Mouse (Mus musculus) lung, postnatal 0 days (tissue): Measurements from ENCODE around the gene Crebrf. TPM values are rescaled to one million over a fixed set of nuclear protein-coding genes. Genes with fewer than 3 reads are reported as not detected.

ENCODE experiments used
- ATAC-seq: fragments of 200-750 bp; cut with Nextera tagmentation; 2 replicates; pipeline ENCODE4 v1.8.0; 2017; ENCODE audit warnings: moderate library complexity
- DNase-seq: peaks from one replicate; pipeline ENCODE4 v3.0.0-alpha.2; 2016; ENCODE audit warnings: low spot score
- H3K27ac ChIP-seq: fragments of 300-500 bp; sonication (generic); 2 replicates; pipeline ENCODE4 v1.5.1; 2014; ENCODE audit warnings: antibody characterized with exemption, mild to moderate bottlenecking, low read length, mixed read lengths
- H3K27me3 ChIP-seq: fragments of 300-500 bp; sonication (generic); replicated peaks from 2 replicates; pipeline ENCODE4 v1.6.1; 2014; ENCODE audit warnings: low read length, mixed read lengths; ENCODE audit not compliant: insufficient read depth
- H3K36me3 ChIP-seq: fragments of 300-500 bp; sonication (generic); 2 replicates; pipeline ENCODE4 v1.6.1; 2014; ENCODE audit warnings: low read length, mixed read lengths; ENCODE audit not compliant: insufficient read depth
- H3K4me1 ChIP-seq: fragments of 300-500 bp; sonication (generic); 2 replicates; pipeline ENCODE4 v1.6.1; 2014; ENCODE audit warnings: antibody characterized with exemption, low read depth, low read length, mixed read lengths; ENCODE audit not compliant: insufficient read depth
- H3K4me2 ChIP-seq: fragments of 300-500 bp; sonication (generic); replicated peaks from 2 replicates; pipeline ENCODE4 v1.6.1; 2014; ENCODE audit warnings: low read depth, mild to moderate bottlenecking, low read length, moderate library complexity, mixed read lengths
- H3K4me3 ChIP-seq: fragments of 300-500 bp; sonication (generic); 2 replicates; pipeline ENCODE4 v1.5.1; 2014; ENCODE audit warnings: low read depth, low read length
- H3K9ac ChIP-seq: fragments of 300-500 bp; sonication (generic); replicated peaks from 2 replicates; pipeline ENCODE4 v1.6.1; 2014; ENCODE audit warnings: low read depth, mild to moderate bottlenecking
- H3K9me3 ChIP-seq: fragments of 300-500 bp; sonication (generic); 2 replicates; pipeline ENCODE4 v1.6.1; 2016; ENCODE audit warnings: low read length, mixed read lengths
- CTCF ChIP-seq: IDR thresholded peaks from 2 replicates; pipeline ENCODE4 v1.5.1; 2016; ENCODE audit warnings: antibody characterized with exemption, mild to moderate bottlenecking
- EP300 ChIP-seq: IDR thresholded peaks from 2 replicates; pipeline ENCODE4 v1.6.1; 2016; ENCODE audit warnings: antibody characterized with exemption, mild to moderate bottlenecking, control low read depth
- WGBS: fragments of 180-500 bp; shearing (Covaris S2); extraction: QIAGEN DNeasy Blood & Tissue Kit; methylation state at CpG from one replicate; pipeline ENCODE4 v1.1.7; 2014; 5-methylcytosine and 5-hydroxymethylcytosine counted together
- polyA plus RNA-seq: library from polyadenylated mRNA; unstranded; fragments of >200 nt; fragmentation: Nextera tagmentation; extraction: Ambion mirVana; gene quantifications from 2 replicates; pipeline ENCODE4 v1.2.1, GENCODE M21; 2015

The Crebrf gene
- polyA plus RNA-seq = 37.2 and 38.7 TPM in 2 replicates

GRCm38 (mm10) chr17:26715271-26715758, at the start of gene Crebrf:
Crebrf (plus strand) TSS chr17:26715650.
- H3K27ac ChIP-seq = peak within 1 kb of the TSS; percentile 96
- ATAC-seq (peak; percentile 84), DNase-seq (peak; percentile 100)
- TF ChIP-seq EP300 (0 out of 2 replicates have a peak, but pooled peaks have one; percentile 21), CTCF (no peak)
- peak within 1 kb of the TSS; percentile 100 for H3K4me3 ChIP-seq
- peak within 1 kb of the TSS; percentile 63 for H3K4me2 ChIP-seq
- WGBS = under 1% methylated on average over 40 of the region's 41 CpGs
- peaks cover 2% of the 10 kb centered on the region; the same call in 1 of the 2 replicates for H3K4me1 ChIP-seq
- H3K27me3 ChIP-seq = no peaks in the 10 kb centered on the region
- peak within 1 kb of the TSS; percentile 93 for H3K9ac ChIP-seq
- H3K36me3 ChIP-seq = no peaks in the 10 kb centered on the region
- no peaks in the 10 kb centered on the region for H3K9me3 ChIP-seq

- no peak for DNase-seq
- Histone ChIP-seq H3K36me3 (no peaks in the 10 kb centered on the region), H3K9me3 (no peaks in the 10 kb centered on the region), H3K27ac (no peak overlapping the region), H3K4me1 (no peaks in the 10 kb centered on the region), H3K27me3 (0 out of 2 replicates have a peak, but pooled peaks cover 3% of the 10 kb centered on the region), H3K9ac (no peak overlapping the region), H3K4me2 (no peak overlapping the region), H3K4me3 (no peak overlapping the region)
- 50% methylated on average over 4 of the region's 4 CpGs for WGBS
- no peak for ATAC-seq
- no peak for TF ChIP-seq CTCF
- TF ChIP-seq EP300 = no peak
Observed at GRCm38 (mm10) chr17:26671268-26671667, 44.2 kb upstream of the Crebrf start.

- Histone ChIP-seq H3K9ac (0 out of 2 replicates have a peak overlapping the region, but pooled peaks have one; percentile 81), H3K36me3 (no peaks in the 10 kb centered on the region), H3K9me3 (no peaks in the 10 kb centered on the region), H3K4me1 (peaks cover 4% of the 10 kb centered on the region; the same call in 1 of the 2 replicates), H3K4me2 (peak overlapping the region; percentile 76), H3K27ac (peak overlapping the region; percentile 43; the same call in 1 of the 2 replicates), H3K27me3 (0 out of 2 replicates have a peak, but pooled peaks cover 3% of the 10 kb centered on the region), H3K4me3 (peak overlapping the region; percentile 88)
- TF ChIP-seq EP300 = no peak
- TF ChIP-seq CTCF = no peak
- ATAC-seq (no peak), DNase-seq (peak; percentile 21)
- 22% methylated on average over 7 of the region's 7 CpGs for whole genome bisulfite sequencing
Observed at GRCm38 (mm10) chr17:26675845-26676244, 39.6 kb upstream of the Crebrf start.

GRCm38 (mm10) chr17:26676252-26676615, 39.2 kb upstream of the Crebrf start:
- DNase-seq (peak; percentile 97), ATAC-seq (peak; percentile 95)
- TF ChIP-seq CTCF (no peak), EP300 (no peak)
- H3K27me3 ChIP-seq = 0 out of 2 replicates have a peak, but pooled peaks cover 3% of the 10 kb centered on the region
- 0% methylated on average over 29 of the region's 30 CpGs for WGBS
- no peaks in the 10 kb centered on the region for H3K36me3 ChIP-seq
- H3K4me3 ChIP-seq = peak overlapping the region; percentile 88
- peak overlapping the region; percentile 81 for H3K9ac ChIP-seq
- H3K4me1 ChIP-seq = peaks cover 4% of the 10 kb centered on the region; the same call in 1 of the 2 replicates
- H3K4me2 ChIP-seq = peak overlapping the region; percentile 76
- peak overlapping the region; percentile 98 for H3K27ac ChIP-seq
- no peaks in the 10 kb centered on the region for H3K9me3 ChIP-seq

- no peak for TF ChIP-seq EP300
- TF ChIP-seq CTCF = peak; percentile 45
- Histone ChIP-seq H3K4me3 (peak overlapping the region; percentile 88), H3K9me3 (no peaks in the 10 kb centered on the region), H3K4me1 (peaks cover 4% of the 10 kb centered on the region; the same call in 1 of the 2 replicates), H3K4me2 (peak overlapping the region; percentile 76), H3K9ac (peak overlapping the region; percentile 81), H3K36me3 (no peaks in the 10 kb centered on the region), H3K27ac (peak overlapping the region; percentile 98), H3K27me3 (0 out of 2 replicates have a peak, but pooled peaks cover 3% of the 10 kb centered on the region)
- peak; percentile 85 for DNase-seq
- ATAC-seq = peak; percentile 89
- 1% methylated on average over 26 of the region's 26 CpGs for whole genome bisulfite sequencing
Observed at GRCm38 (mm10) chr17:26676616-26677376, 38.7 kb upstream of the Crebrf start.
